21 mouse cellular contexts compared by ENCODE assay signal in the genomic region with DNA sequence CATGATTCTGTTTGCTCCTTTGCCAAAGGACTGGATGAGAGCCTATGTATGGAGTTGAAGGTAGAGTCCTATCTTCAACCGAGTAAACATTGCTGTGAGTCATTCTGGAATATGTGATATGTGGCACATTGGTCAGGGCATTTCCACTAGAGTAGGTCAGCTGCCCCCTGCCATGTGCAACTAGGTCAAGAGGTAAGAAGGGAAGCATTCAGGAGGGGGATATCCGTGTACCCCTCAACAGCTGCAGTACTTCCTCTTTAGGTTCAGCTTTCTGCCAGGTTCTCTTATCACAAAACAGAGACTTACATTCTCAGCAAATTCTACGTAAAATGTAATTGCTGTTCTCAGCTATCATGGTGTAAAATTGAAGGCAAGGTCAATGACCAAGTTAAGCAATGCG. TPM values are rescaled to one million over a fixed set of nuclear protein-coding genes. Genes with fewer than 3 reads are reported as not detected.
DNase-seq lines count a peak whose midpoint lies in the region; ATAC-seq lines count a peak whose summit lies in the region.
"Had no signal": no experiment of that assay in that cellular context is flagged by ENCODE, and none has a peak within 500 bp of the region (broad histone marks: within the 10 kb centered on the region; RNA-seq: fewer than 3 reads in every experiment).

No protein-coding gene starts in this region.

- no peak overlapping the region for H3K4me3 ChIP-seq in hindbrain, embryonic 14.5 days (replicated peaks; ENCODE audit: low read length)
- H3K4me3 ChIP-seq: embryonic facial prominence, embryonic 10.5 days; forebrain, embryonic 15.5 days; heart, embryonic 15.5 days; limb, embryonic 10.5 days; midbrain, embryonic 12.5 days had no signal

- no peak overlapping the region for H3K27ac ChIP-seq in hindbrain, embryonic 14.5 days
- H3K27ac ChIP-seq: embryonic facial prominence, embryonic 10.5 days; forebrain, embryonic 15.5 days; heart, embryonic 15.5 days; kidney, postnatal 0 days; limb, embryonic 10.5 days; midbrain, embryonic 12.5 days had no signal

- H3K9me3 ChIP-seq in hindbrain, embryonic 14.5 days (ENCODE audit: control insufficient read depth, low read length), result no peaks in the 10 kb centered on the region
- H3K9me3 ChIP-seq: embryonic facial prominence, embryonic 10.5 days; forebrain, embryonic 15.5 days; heart, embryonic 15.5 days; limb, embryonic 10.5 days; midbrain, embryonic 12.5 days had no signal

- peak; percentile 73 for ATAC-seq in megakaryocyte, adult 5-6 weeks (ENCODE audit: poor library complexity, severe bottlenecking)
- ATAC-seq in hindbrain, embryonic 14.5 days (ENCODE audit: low FRiP score), result no peak
- ATAC-seq: forebrain, embryonic 15.5 days; hindbrain, embryonic 16.5 days; lung, postnatal 0 days had no signal

- H3K4me1 ChIP-seq in hindbrain, embryonic 14.5 days (replicated peaks; ENCODE audit: control insufficient read depth, insufficient read depth, low read length), result no peaks in the 10 kb centered on the region
- H3K4me1 ChIP-seq: embryonic facial prominence, embryonic 10.5 days; forebrain, embryonic 15.5 days; heart, embryonic 15.5 days; limb, embryonic 10.5 days; midbrain, embryonic 12.5 days had no signal

- no peak overlapping the region for H3K9ac ChIP-seq in hindbrain, embryonic 14.5 days
- H3K9ac ChIP-seq: forebrain, embryonic 15.5 days; heart, embryonic 15.5 days; midbrain, embryonic 12.5 days had no signal

- H3K4me2 ChIP-seq in hindbrain, embryonic 14.5 days (replicated peaks), result no peak overlapping the region
- H3K4me2 ChIP-seq: forebrain, embryonic 15.5 days; heart, embryonic 15.5 days; midbrain, embryonic 12.5 days had no signal

- no peaks in the 10 kb centered on the region for H3K36me3 ChIP-seq in hindbrain, embryonic 14.5 days (replicated peaks; ENCODE audit: control insufficient read depth, insufficient read depth)
- H3K36me3 ChIP-seq: embryonic facial prominence, embryonic 10.5 days; forebrain, embryonic 15.5 days; heart, embryonic 15.5 days; limb, embryonic 10.5 days; midbrain, embryonic 12.5 days had no signal

- H3K27me3 ChIP-seq in hindbrain, embryonic 14.5 days (ENCODE audit: control insufficient read depth, insufficient read depth, low read length), result no peaks in the 10 kb centered on the region
- H3K27me3 ChIP-seq: forebrain, embryonic 15.5 days; heart, embryonic 15.5 days; midbrain, embryonic 12.5 days had no signal

- WGBS in hindbrain, embryonic 14.5 days, result 91% methylated on average over 4 of the region's 4 CpGs

- DNase-seq in thymus, postnatal 0 days (ENCODE audit: low spot score), result peak; percentile 60
- no peak for DNase-seq in thymus, postnatal 4 days
- peak; percentile 62 for DNase-seq in MEL-GATA-1-ER (ENCODE audit: extremely low read depth, low read depth)
- DNase-seq in gastrocnemius, adult 8-10 months (ENCODE audit: low spot score in 2 of 2), result no peak
- DNase-seq in hindbrain, embryonic 14.5 days (ENCODE audit: low spot score), result no peak
- no peak for DNase-seq in spleen, adult 18-20 months
- DNase-seq: adrenal gland, postnatal 25 days; cerebellum, adult 9-10 months; gastrocnemius, postnatal 10 days; heart, postnatal 36 days; kidney, adult 18-20 months; liver had no signal

RNA-seq across cellular contexts. Expression of gene Dennd2d, which starts 8.0 kb away (rescaled TPM):
- polyA plus RNA-seq in thymus, postnatal 0 days (2015; fragmentation: Nextera tagmentation; extraction: Ambion mirVana), result 60.8 and 65.8 TPM in 2 replicates
- total RNA-seq in megakaryocyte, adult 5-6 weeks (2015), result 10.6 and 14.0 TPM in 2 replicates
- 20.3 and 20.7 TPM in 2 replicates for total RNA-seq in megakaryocyte, adult 5-6 weeks (2017)
- total RNA-seq in gastrocnemius, adult 8-10 months (2022), result under 1 TPM in 1 of 4 experiments, not detected in 3; 0.59 TPM
- polyA plus RNA-seq in hindbrain, embryonic 14.5 days (2014; fragmentation: Nextera tagmentation; extraction: Ambion mirVana), result 0.58 and 1.1 TPM in 2 replicates

Comparison
In these comparisons a context has a peak if more than half of its experiments do, and no peak if none do; other contexts are left out.
1. DNase-seq: peak in thymus, postnatal 0 days (single experiment) and MEL-GATA-1-ER (single experiment); none in thymus, postnatal 4 days (single experiment), gastrocnemius, adult 8-10 months (0 of 2), hindbrain, embryonic 14.5 days (single experiment) and spleen, adult 18-20 months (0 of 2).
2. RNA of gene Dennd2d, which starts 8.0 kb away (total RNA-seq): 10.6 to 20.7 TPM in megakaryocyte, adult 5-6 weeks; 0.59 TPM in gastrocnemius, adult 8-10 months; every median in the first group is over 4 times any median in the second.